Mouse (Mus musculus) embryonic fibroblast, embryonic 13.5 days (primary cell): ENCODE results near the gene Aldh3b2.

Source experiments
- CTCF ChIP-seq: IDR thresholded peaks from 2 replicates; pipeline ENCODE4 v1.5.1; 2011; ENCODE audit warnings: mild to moderate bottlenecking, control low read depth, low read length, moderate library complexity, borderline replicate concordance; ENCODE audit not compliant: insufficient read depth
- POLR2A ChIP-seq: IDR thresholded peaks from 2 replicates; pipeline ENCODE4 v1.6.1; 2011; ENCODE audit warnings: low read depth, mild to moderate bottlenecking, control low read depth, low read length, moderate library complexity

GRCm38 (mm10) chr19:3952099-3952498 lies 20.0 kb upstream of the Aldh3b2 start:
- TF ChIP-seq CTCF (no peak), POLR2A (no peak)
